Mouse (Mus musculus) ES-E14 (cell line): Measurements from ENCODE around the gene S1pr1. TPM values are rescaled to one million over a fixed set of nuclear protein-coding genes. Genes with fewer than 3 reads are reported as not detected.

Experiments
- DNase-seq: peaks from one replicate; pipeline ENCODE4 v3.0.0-alpha.2; 2013; ENCODE audit warnings: low read depth, low spot score
- H3K27ac ChIP-seq: 2 replicates; pipeline ENCODE4 v1.5.1; 2012; ENCODE audit warnings: low read depth, mild to moderate bottlenecking, low read length, moderate library complexity, mixed read lengths; ENCODE audit not compliant: poor library complexity, insufficient read depth, severe bottlenecking
- H3K36me3 ChIP-seq: 2 replicates; pipeline ENCODE4 v1.6.1; 2012; ENCODE audit warnings: mild to moderate bottlenecking, low read length, moderate library complexity, mixed read lengths; ENCODE audit not compliant: control insufficient read depth, poor library complexity, insufficient read depth, severe bottlenecking
- H3K4me1 ChIP-seq, 2 experiments: fragments of 150-350 bp in 1 of 2; sonication (generic) in 1 of 2; 2 replicates each; pipeline ENCODE4 v1.6.1; 2012; ENCODE audit warnings: low read length in 2 of 2, mild to moderate bottlenecking in 1 of 2, mixed read lengths in 1 of 2; ENCODE audit not compliant: control insufficient read depth in 2 of 2, insufficient read depth in 2 of 2, poor library complexity in 1 of 2
- H3K4me3 ChIP-seq, 2 experiments: fragments of 150-350 bp in 1 of 2; sonication (generic) in 1 of 2; 2 replicates each; pipeline ENCODE4 v1.5.1; 2012; ENCODE audit warnings: low read length in 2 of 2, low read depth in 1 of 2, mild to moderate bottlenecking in 1 of 2, mixed read lengths in 1 of 2; ENCODE audit not compliant: insufficient read depth in 1 of 2, poor library complexity in 1 of 2, severe bottlenecking in 1 of 2
- H3K9ac ChIP-seq: 2 replicates; pipeline ENCODE4 v1.6.1; 2012; ENCODE audit warnings: low read depth, mild to moderate bottlenecking, low read length, mixed read lengths; ENCODE audit not compliant: poor library complexity, insufficient read depth, severe bottlenecking
- H3K9me3 ChIP-seq: fragments of 150-350 bp; sonication (generic); 2 replicates; pipeline ENCODE4 v1.6.1; 2012; ENCODE audit warnings: low read depth, mild to moderate bottlenecking, low read length; ENCODE audit not compliant: control insufficient read depth, insufficient read depth
- CHD2 ChIP-seq: IDR thresholded peaks from 2 replicates; pipeline ENCODE4 v1.6.1; 2014; ENCODE audit warnings: mild to moderate bottlenecking, low read depth, low read length, inconsistent platforms
- HCFC1 ChIP-seq: IDR thresholded peaks from 2 replicates; pipeline ENCODE4 v1.6.1; 2012; ENCODE audit warnings: low read length, inconsistent platforms, borderline replicate concordance; ENCODE audit not compliant: insufficient read depth
- MAFK ChIP-seq: IDR thresholded peaks from 2 replicates; pipeline ENCODE4 v1.6.1; 2014; ENCODE audit warnings: mild to moderate bottlenecking, low read depth, low read length, inconsistent platforms; ENCODE audit not compliant: insufficient read depth
- ZC3H11A ChIP-seq: IDR thresholded peaks from 2 replicates; pipeline ENCODE4 v1.6.1; 2012; ENCODE audit warnings: low read depth, mild to moderate bottlenecking, inconsistent platforms, low read length, borderline replicate concordance
- ZNF384 ChIP-seq: IDR thresholded peaks from 2 replicates; pipeline ENCODE4 v1.6.1; 2012; ENCODE audit warnings: low read depth, low read length, inconsistent platforms
- in situ Hi-C, 2 experiments: fragments of 600-800 bp; cut with MboI; formaldehyde crosslinking; loops; one replicate each; pipeline ENCODE4 v1.15.1; 2025; ENCODE audit warnings: low sequenced_read_pairs in 2 of 2, inconsistent platforms in 1 of 2; ENCODE audit not compliant: unreplicated experiment in 2 of 2
- total RNA-seq: library from RNA; depleted of rRNA; stranded (reverse); fragments of 300-350 nt; gene quantifications from 2 replicates; pipeline ENCODE4 v1.2.3, GENCODE M21; 2012

Gene S1pr1
- total RNA-seq, 1 experiment: 2.5 TPM

- no peak overlapping the region for H3K27ac ChIP-seq
- TF ChIP-seq ZNF384 (no peak), HCFC1 (no peak), ZC3H11A (no peak), CHD2 (no peak), MAFK (no peak)
- no peak overlapping the region for H3K9ac ChIP-seq
- in situ Hi-C loops: no loop called here
- peaks cover 2 to 4% of the 10 kb centered on the region in 2 experiments; a peak in 2 of 4 replicates for H3K4me1 ChIP-seq
- no peak for DNase-seq
- H3K9me3 ChIP-seq: no peaks in the 10 kb centered on the region
- H3K36me3 ChIP-seq: no peaks in the 10 kb centered on the region
- H3K4me3 ChIP-seq: no peak overlapping the region
Observed at GRCm38 (mm10) chr3:115682328-115683088, 32.4 kb downstream of the S1pr1 start.

- no peaks in the 10 kb centered on the region for H3K9me3 ChIP-seq
- DNase-seq: no peak
- peaks cover 2% of the 10 kb centered on the region in 2 experiments; a peak in 2 of 4 replicates for H3K4me1 ChIP-seq
- in situ Hi-C loops: no loop called here
- no peak overlapping the region for H3K4me3 ChIP-seq
- H3K9ac ChIP-seq: no peak overlapping the region
- H3K27ac ChIP-seq: no peak overlapping the region
- TF ChIP-seq ZC3H11A: no peak
- TF ChIP-seq CHD2: no peak
- TF ChIP-seq MAFK: no peak
- no peak for TF ChIP-seq HCFC1
- H3K36me3 ChIP-seq: no peaks in the 10 kb centered on the region
Observed at GRCm38 (mm10) chr3:115681184-115681583, 33.7 kb downstream of the S1pr1 start.

- Histone ChIP-seq H3K36me3 (no peaks in the 10 kb centered on the region), H3K9me3 (no peaks in the 10 kb centered on the region), H3K9ac (no peak overlapping the region), H3K4me3 (no peak overlapping the region), H3K27ac (no peak overlapping the region), H3K4me1 (peaks cover 2% of the 10 kb centered on the region in 2 experiments; a peak in 2 of 4 replicates)
- no peak for DNase-seq
- in situ Hi-C loops: no loop called here
- TF ChIP-seq HCFC1: no peak
Observed at GRCm38 (mm10) chr3:115679022-115679421, 35.9 kb downstream of the S1pr1 start.

GRCm38 (mm10) chr3:115675546-115676535, 39.0 kb downstream of the S1pr1 start:
- Histone ChIP-seq H3K36me3 (no peaks in the 10 kb centered on the region), H3K27ac (no peak overlapping the region), H3K9me3 (no peaks in the 10 kb centered on the region), H3K4me1 (no peaks in the 10 kb centered on the region; a peak in 1 of 4 replicates), H3K9ac (no peak overlapping the region), H3K4me3 (no peak overlapping the region)
- DNase-seq: no peak
- TF ChIP-seq ZNF384: no peak
- TF ChIP-seq CHD2: no peak
- TF ChIP-seq MAFK: no peak
- TF ChIP-seq HCFC1: no peak
- TF ChIP-seq ZC3H11A: no peak
- in situ Hi-C loops: no loop called here
